ENCODE assay signal across 28 mouse cellular contexts in the genomic region with DNA sequence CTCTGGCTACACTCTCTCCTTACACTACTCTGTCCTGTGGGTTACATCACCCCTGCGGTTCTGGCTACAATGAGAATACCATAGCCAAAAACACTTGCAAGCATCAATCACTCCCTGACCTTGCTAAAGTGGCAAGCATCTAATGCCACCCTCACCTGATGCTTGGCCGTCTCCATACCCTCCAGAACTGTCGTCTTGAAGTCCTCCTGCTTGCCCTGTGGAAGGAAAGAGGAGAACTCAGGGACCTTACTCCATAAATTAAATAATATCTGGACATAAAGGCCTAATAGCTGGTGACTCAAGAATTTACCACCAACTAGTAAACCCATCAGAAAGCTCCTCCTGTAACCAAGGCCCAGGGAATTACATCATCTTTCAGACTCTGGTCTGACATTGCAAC. TPM values are rescaled to one million over a fixed set of nuclear protein-coding genes. Genes with fewer than 3 reads are reported as not detected.
"Had no signal": no experiment of that assay in that cellular context is flagged by ENCODE, and none has a peak within 500 bp of the region (broad histone marks: within the 10 kb centered on the region; RNA-seq: fewer than 3 reads in every experiment).

No protein-coding gene starts in this region.

- H3K4me2 ChIP-seq: lung, embryonic 15.5 days; midbrain, embryonic 12.5 days; midbrain, embryonic 15.5 days; neural tube, embryonic 13.5 days; neural tube, embryonic 15.5 days had no signal

- H3K36me3 ChIP-seq: lung, embryonic 15.5 days; midbrain, embryonic 15.5 days; neural tube, embryonic 15.5 days had no signal

- H3K9ac ChIP-seq: liver, postnatal 0 days; lung, embryonic 15.5 days; midbrain, embryonic 12.5 days; midbrain, embryonic 15.5 days; neural tube, embryonic 13.5 days; neural tube, embryonic 15.5 days had no signal

- ATAC-seq: liver, postnatal 0 days; lung, postnatal 0 days; midbrain, embryonic 15.5 days had no signal

- H3K9me3 ChIP-seq: lung, embryonic 15.5 days; megakaryocyte, embryonic 14.5 days; midbrain, embryonic 12.5 days; midbrain, embryonic 15.5 days; neural tube, embryonic 13.5 days; neural tube, embryonic 15.5 days had no signal

- H3K27ac ChIP-seq: lung, embryonic 15.5 days; macrophage; midbrain, embryonic 12.5 days; midbrain, embryonic 15.5 days; neural tube, embryonic 13.5 days; neural tube, embryonic 15.5 days had no signal

- H3K27me3 ChIP-seq: lung, embryonic 15.5 days; megakaryocyte, embryonic 14.5 days; midbrain, embryonic 12.5 days; midbrain, embryonic 15.5 days; neural tube, embryonic 13.5 days; neural tube, embryonic 15.5 days had no signal

- DNase-seq: liver, postnatal 0 days; lung, adult 2 months; lung, postnatal 14 days; lung, postnatal 36 days; retina, postnatal 1 day; right cerebral cortex, adult 18-20 months; right cerebral cortex, postnatal 25 days; right cerebral cortex, postnatal 4 days; spleen, adult 18-20 months; thymus, adult 18-20 months; thymus, postnatal 14 days; thymus, postnatal 36 days had no signal

- H3K4me3 ChIP-seq: lung, embryonic 15.5 days; megakaryocyte, embryonic 14.5 days; midbrain, embryonic 12.5 days; midbrain, embryonic 15.5 days; neural tube, embryonic 13.5 days; neural tube, embryonic 15.5 days had no signal

RNA-seq across cellular contexts. Expression of a gene that starts 28.4 kb away (rescaled TPM):
- total RNA-seq: megakaryocyte progenitor cell, adult 5-6 weeks; midbrain, postnatal 0 days; monocyte, adult 5-6 weeks had no signal
- polyA plus RNA-seq: liver, postnatal 0 days; lung, adult 2 months; lung, embryonic 15.5 days; lung, postnatal 0 days; macrophage; midbrain, embryonic 12.5 days; midbrain, embryonic 15.5 days; midbrain, postnatal 0 days; neural tube, embryonic 11.5 days; neural tube, embryonic 13.5 days; neural tube, embryonic 15.5 days; small intestine, adult 2 months; stomach, embryonic 14.5 days; stomach, embryonic 16.5 days; thymus, postnatal 0 days had no signal

RNA-seq across cellular contexts. Expression of a gene that starts 40.5 kb away (rescaled TPM):
- total RNA-seq: monocyte, adult 5-6 weeks had no signal
- polyA plus RNA-seq: liver, postnatal 0 days; lung, embryonic 15.5 days; lung, postnatal 0 days; macrophage; neural tube, embryonic 11.5 days; neural tube, embryonic 13.5 days; small intestine, adult 2 months; stomach, embryonic 16.5 days had no signal
